In genomic region chr14:79301466-79301875, GRCm38 (mm10) we compare ENCODE assay signal across 8 mouse cellular contexts. TPM values are rescaled to one million over a fixed set of nuclear protein-coding genes. Genes with fewer than 3 reads are reported as not detected.
DNase-seq lines count a peak whose midpoint lies in the region; ATAC-seq lines count a peak whose summit lies in the region.

Rgcc (minus strand) TSS chr14:79301645.

- intact Hi-C loops in gastrocnemius, postnatal 36 days (cut with DNase I): loop anchor here (2.0 kb wide), 1 partner anchor 177 kb away; no protein-coding TSS in a partner anchor
- intact Hi-C loops in left cerebral cortex, postnatal 10 days (cut with DNase I): loop anchor here (1.0 kb wide), 1 partner anchor 98 kb away; no protein-coding TSS in a partner anchor

- no peaks in the 10 kb centered on the region for H3K9me3 ChIP-seq in intestine, embryonic 14.5 days (ENCODE audit: control insufficient read depth, low read length)

- peak; percentile 95 for DNase-seq in adrenal gland, adult 8-10 months
- peak; percentile 87 for DNase-seq in embryo, embryonic 11.5 days (ENCODE audit: low read depth, low spot score)
- peak; percentile 89 to 93 for DNase-seq in gastrocnemius, postnatal 36 days
- peak; percentile 96 for DNase-seq in intestine, embryonic 14.5 days (ENCODE audit: low spot score)
- peak; percentile 91 to 96 for DNase-seq in left cerebral cortex, postnatal 10 days (ENCODE audit: extremely low spot score in 1 of 2, low spot score in 2 of 2)
- DNase-seq in right cerebral cortex, postnatal 10 days (ENCODE audit: low spot score in 2 of 2): peak; percentile 95 to 96
- peak; percentile 93 for DNase-seq in urinary bladder, postnatal 14 days (ENCODE audit: low spot score)

- H3K4me1 ChIP-seq in intestine, embryonic 14.5 days (replicated peaks; ENCODE audit: control insufficient read depth, insufficient read depth, low read length): no peaks in the 10 kb centered on the region; the same call in 1 of the 2 replicates

- H3K9ac ChIP-seq in intestine, embryonic 14.5 days (ENCODE audit: low read length): peak within 1 kb of the TSS; percentile 49

- H3K36me3 ChIP-seq in intestine, embryonic 14.5 days (ENCODE audit: control insufficient read depth, insufficient read depth, low read length): no peaks in the 10 kb centered on the region

- H3K27me3 ChIP-seq in intestine, embryonic 14.5 days (replicated peaks; ENCODE audit: control insufficient read depth, insufficient read depth, low read length): no peaks in the 10 kb centered on the region

- H3K27ac ChIP-seq in intestine, embryonic 14.5 days (ENCODE audit: low read depth): no peak within 1 kb of the TSS

- peak; percentile 96 for ATAC-seq in intestine, embryonic 14.5 days (replicated peaks; ENCODE audit: low FRiP score, low TSS enrichment, low read depth)
- peak; percentile 88 for ATAC-seq in megakaryocyte progenitor cell, adult 5-6 weeks (replicated peaks; ENCODE audit: poor library complexity)

- H3K4me3 ChIP-seq in intestine, embryonic 14.5 days (ENCODE audit: low read depth, low read length): peak within 1 kb of the TSS; percentile 50

- WGBS in intestine, embryonic 14.5 days: under 1% methylated on average over 32 of the region's 34 CpGs

- peak within 1 kb of the TSS; percentile 87 for H3K4me2 ChIP-seq in intestine, embryonic 14.5 days (ENCODE audit: low read length)

RNA-seq across cellular contexts. Expression of gene Rgcc, which starts in this region (rescaled TPM):
- 100 to 1,000 TPM in 3 of 4 experiments, 10 to 100 TPM in 1; 88.1 to 240 (median 162) TPM for total RNA-seq in adrenal gland, adult 8-10 months (2022)
- total RNA-seq in gastrocnemius, postnatal 36 days (2021): 10 to 100 TPM; 36.2 to 47.3 TPM
- polyA plus RNA-seq in intestine, embryonic 14.5 days (2014; fragmentation: Nextera tagmentation; extraction: Ambion mirVana): 48.8 and 50.1 TPM in 2 replicates
- total RNA-seq in left cerebral cortex, postnatal 10 days (2021): 10 to 100 TPM; 36.9 to 37.9 TPM
- total RNA-seq in megakaryocyte progenitor cell, adult 5-6 weeks (2015): 183 and 199 TPM in 2 replicates
- 212 and 243 TPM in 2 replicates for total RNA-seq in megakaryocyte progenitor cell, adult 5-6 weeks (2017)
